Mouse (Mus musculus): ENCODE data around the gene Olfr1355.
"Not testable (repeated sequence)": the region's sequence is repeated elsewhere in the genome, so short reads cannot be mapped to it uniquely, and the experiment has no call there.

The Olfr1355 gene

GRCm38 (mm10) chr10:78875240-78875639 lies at the start of gene Olfr1355:
Gene Olfr1355 (plus strand): TSS chr10:78875540.
- no peak for DNase-seq

DNA sequence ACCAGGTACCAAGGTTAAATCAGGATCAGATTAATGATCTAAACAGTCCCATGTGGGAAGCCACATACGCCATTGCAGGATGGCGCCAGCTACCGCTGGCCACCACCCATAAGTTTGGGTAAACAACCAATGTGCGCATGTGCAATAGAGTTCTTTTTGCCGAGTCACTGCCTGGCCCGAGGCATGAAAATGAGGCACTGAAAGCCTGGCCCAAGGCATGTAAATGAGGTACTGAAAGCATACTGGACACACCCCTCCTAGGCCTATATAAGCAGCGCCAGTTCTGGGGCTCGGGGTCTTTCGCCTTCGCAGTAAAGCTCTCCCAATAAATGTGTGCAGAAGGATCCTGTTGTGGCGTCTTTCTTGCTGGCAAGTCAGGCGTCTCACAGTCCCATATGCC lies 34.9 kb upstream of the Olfr1355 start:
- not testable (repeated sequence) for DNase-seq

DNA sequence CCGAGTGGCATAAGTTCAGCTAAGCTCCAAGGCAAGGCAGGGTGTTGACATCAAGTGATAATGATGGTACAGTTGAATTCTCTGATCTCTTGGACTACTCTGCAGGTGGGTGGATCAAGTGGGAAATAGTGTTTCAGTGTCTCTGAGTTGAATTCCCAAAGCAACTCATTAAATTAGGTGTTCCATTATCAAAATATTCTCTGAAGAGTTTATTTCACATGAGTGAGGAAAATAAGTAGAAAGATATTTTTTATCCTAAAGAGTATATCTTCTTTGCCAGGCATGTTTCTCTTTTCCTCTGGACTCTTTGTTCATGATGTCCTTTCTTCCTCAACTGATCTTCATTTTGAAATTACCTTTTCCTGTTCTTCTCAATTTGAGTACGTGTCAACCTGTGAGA lies 23.3 kb upstream of the Olfr1355 start, which contains the start of gene Olfr1356:
Olfr1356 (minus strand) TSS at position 101 of the 400 bp plus-strand sequence.
- DNase-seq: no peak

GRCm38 (mm10) chr10:78912871-78913270 lies 37.5 kb downstream of the Olfr1355 start, which contains the start of gene Olfr1354:
Gene Olfr1354 (plus strand): TSS chr10:78913171.
- not testable (repeated sequence) for DNase-seq

All from cerebellum, postnatal 36 days (tissue).